Mouse (Mus musculus) stomach, postnatal 0 days (tissue): ENCODE measurements around the gene Gm4969.

Experiments
- CTCF ChIP-seq: IDR thresholded peaks from 2 replicates; pipeline ENCODE4 v1.5.1; 2016; ENCODE audit warnings: antibody characterized with exemption, low read depth, mild to moderate bottlenecking, moderate library complexity
- EP300 ChIP-seq: optimal IDR thresholded peaks from 2 replicates; pipeline ENCODE3; 2016; ENCODE audit warnings: antibody characterized with exemption

DNA sequence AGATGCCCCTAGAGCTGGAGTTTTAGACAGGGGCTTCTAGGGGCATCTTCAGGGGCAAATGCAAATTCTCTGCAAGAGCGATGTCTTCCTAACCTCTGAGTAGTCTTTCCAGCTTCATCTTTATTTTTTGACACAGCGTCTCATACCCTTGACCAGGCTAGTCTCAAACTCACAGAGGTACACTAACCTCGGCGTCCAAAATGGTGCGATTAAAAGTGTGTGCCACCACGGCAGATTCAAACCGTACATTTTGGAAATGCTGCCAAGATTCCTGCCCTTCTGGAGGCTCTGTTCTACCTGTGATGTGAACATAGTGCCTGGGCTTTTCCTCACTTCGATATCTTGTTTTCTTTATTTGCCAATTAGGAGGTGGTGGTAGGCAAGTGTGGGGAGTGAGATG is 915 bp upstream of the Gm4969 start:
- no peak for TF ChIP-seq CTCF
- no peak for TF ChIP-seq EP300
